ENCODE assay signal across 14 mouse cellular contexts in the genomic region with DNA sequence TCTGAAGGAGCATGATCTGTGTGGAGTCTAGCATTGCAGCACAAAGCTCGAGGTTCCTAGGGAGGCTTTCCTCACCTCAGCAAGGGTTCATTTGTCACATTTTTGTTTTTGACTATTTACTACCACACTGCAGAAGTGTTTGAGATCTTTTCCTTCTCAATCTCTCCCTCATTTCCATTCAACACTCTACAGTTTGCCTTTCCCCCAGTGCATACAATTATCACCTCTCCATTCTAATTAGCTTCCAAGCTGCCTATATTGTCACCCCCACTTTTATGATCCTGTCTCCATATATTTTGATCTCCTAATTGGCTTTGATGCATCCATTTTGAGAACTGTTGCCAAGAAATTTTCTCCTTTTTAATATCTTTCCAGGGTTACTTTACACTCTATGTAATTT.
"Had no signal": no experiment of that assay in that cellular context is flagged by ENCODE, and none has a peak within 500 bp of the region (broad histone marks: within the 10 kb centered on the region; RNA-seq: fewer than 3 reads in every experiment).

No protein-coding gene starts in this region.

- H3K9ac ChIP-seq: kidney, embryonic 15.5 days; limb, embryonic 15.5 days; liver, embryonic 12.5 days; lung, embryonic 14.5 days; midbrain, embryonic 15.5 days; neural tube, embryonic 12.5 days had no signal

- H3K4me2 ChIP-seq: kidney, embryonic 15.5 days; limb, embryonic 15.5 days; liver, embryonic 12.5 days; lung, embryonic 14.5 days; midbrain, embryonic 11.5 days; midbrain, embryonic 15.5 days; neural tube, embryonic 12.5 days had no signal

- H3K4me3 ChIP-seq: kidney, embryonic 15.5 days; limb, embryonic 15.5 days; liver, embryonic 12.5 days; megakaryocyte, embryonic 14.5 days; midbrain, embryonic 15.5 days; neural tube, embryonic 12.5 days had no signal

- H3K9me3 ChIP-seq: kidney, embryonic 15.5 days; limb, embryonic 15.5 days; liver, embryonic 12.5 days; megakaryocyte, embryonic 14.5 days; midbrain, embryonic 15.5 days; neural tube, embryonic 12.5 days had no signal

- H3K4me1 ChIP-seq: kidney, embryonic 15.5 days; limb, embryonic 15.5 days; liver, embryonic 12.5 days; megakaryocyte, embryonic 14.5 days; midbrain, embryonic 15.5 days; neural tube, embryonic 12.5 days had no signal

- DNase-seq: kidney, postnatal 14 days; lung, postnatal 10 days; lung, postnatal 4 days; thymus, adult 18-20 months; thymus, postnatal 25 days had no signal

- H3K36me3 ChIP-seq: kidney, embryonic 15.5 days; limb, embryonic 15.5 days; liver, embryonic 12.5 days; midbrain, embryonic 15.5 days; neural tube, embryonic 12.5 days had no signal

- ATAC-seq: liver, embryonic 12.5 days; midbrain, embryonic 15.5 days had no signal

- H3K27me3 ChIP-seq: kidney, embryonic 15.5 days; limb, embryonic 15.5 days; liver, embryonic 12.5 days; megakaryocyte, embryonic 14.5 days; midbrain, embryonic 15.5 days; neural tube, embryonic 12.5 days had no signal

- H3K27ac ChIP-seq: kidney, embryonic 15.5 days; limb, embryonic 15.5 days; liver, embryonic 12.5 days; midbrain, embryonic 15.5 days; neural tube, embryonic 12.5 days; stomach, postnatal 0 days had no signal
